Mouse (Mus musculus): Measurements from ENCODE around the gene Rab40b. TPM values are rescaled to one million over a fixed set of nuclear protein-coding genes. Genes with fewer than 3 reads are reported as not detected.

Rab40b gene
- total and polyA plus RNA-seq, 3 experiments, result 0.39 TPM; not detected in 2

- H3K9me3 ChIP-seq (replicated peaks; ENCODE audit: insufficient read depth, low read length), result no peaks in the 10 kb centered on the region
- no peaks in the 10 kb centered on the region for H3K79me2 ChIP-seq (ENCODE audit: control insufficient read depth, insufficient read depth, low read length, poor library complexity)
- H3K4me3 ChIP-seq (ENCODE audit: control insufficient read depth in 1 of 2, insufficient read depth in 1 of 2, low read depth in 2 of 2, low read length in 2 of 2), result no peak overlapping the region
- H3K27ac ChIP-seq (ENCODE audit: control insufficient read depth, low read depth, low read length), result peak overlapping the region; percentile 87
- peak; percentile 93 for DNase-seq (ENCODE audit: low read depth, low spot score)
- H3K36me3 ChIP-seq (ENCODE audit: control insufficient read depth in 1 of 2, insufficient read depth in 2 of 2, low read length in 2 of 2), result peaks cover 0 to 7% of the 10 kb centered on the region in 2 experiments; a peak in 2 of 4 replicates
- H3K9ac ChIP-seq (ENCODE audit: control insufficient read depth, low read depth, low read length, poor library complexity, severe bottlenecking), result 0 out of 2 replicates have a peak overlapping the region, but pooled peaks have one; percentile 24
- no peaks in the 10 kb centered on the region for H3K27me3 ChIP-seq (ENCODE audit: control insufficient read depth in 1 of 2, insufficient read depth in 2 of 2, low read length in 2 of 2)
- H3K4me1 ChIP-seq (ENCODE audit: control insufficient read depth in 1 of 2, insufficient read depth in 2 of 2, low read length in 2 of 2), result peaks cover 6 to 22% of the 10 kb centered on the region in 2 experiments
- TF ChIP-seq MXI1 (IDR thresholded peaks at IDR 0.05; ENCODE audit: low read depth, low read length), result no peak
- no peak for TF ChIP-seq CHD2 (IDR thresholded peaks at IDR 0.05; ENCODE audit: low read length)
- no peak for TF ChIP-seq USF1 (IDR thresholded peaks at IDR 0.05; ENCODE audit: low read depth, low read length)
- TF ChIP-seq TAL1 (IDR thresholded peaks at IDR 0.05; ENCODE audit: low read length), result peak; percentile 71
- TF ChIP-seq HCFC1 (IDR thresholded peaks at IDR 0.05; ENCODE audit: low read depth, low read length), result peak; percentile 59
- peak; percentile 67 for TF ChIP-seq ETS1 (IDR thresholded peaks at IDR 0.05; ENCODE audit: low read depth, low read length)
- 0 out of 2 replicates have a peak, but pooled peaks have one; percentile 44 for TF ChIP-seq ELF1 (IDR thresholded peaks at IDR 0.05; ENCODE audit: low read depth, low read length)
- no peak for TF ChIP-seq ZKSCAN1 (IDR thresholded peaks at IDR 0.05; ENCODE audit: low read depth, low read length)
- no peak for TF ChIP-seq RAD21 (IDR thresholded peaks at IDR 0.05; ENCODE audit: low read depth, low read length)
- TF ChIP-seq SMC3 (IDR thresholded peaks at IDR 0.05; ENCODE audit: low read depth, low read length), result no peak
- no peak for TF ChIP-seq JUND (IDR thresholded peaks at IDR 0.05; ENCODE audit: low read depth, low read length)
- 0 out of 2 replicates have a peak, but pooled peaks have one; percentile 23 for TF ChIP-seq MAFK (IDR thresholded peaks at IDR 0.05; ENCODE audit: borderline replicate concordance, low read depth, low read length)
- TF ChIP-seq GATA1 (IDR thresholded peaks at IDR 0.05; ENCODE audit: low read depth, low read length), result peak; percentile 83
- peak; percentile 46; the same call in 1 of the 2 replicates for TF ChIP-seq BHLHE40 (IDR thresholded peaks at IDR 0.05; ENCODE audit: borderline replicate concordance, low read depth, low read length)
- TF ChIP-seq ZMIZ1 (IDR thresholded peaks at IDR 0.05; ENCODE audit: low read depth, low read length), result no peak
- TF ChIP-seq UBTF (IDR thresholded peaks at IDR 0.05; ENCODE audit: borderline replicate concordance, insufficient read depth, low read depth, low read length), result no peak
- peak; percentile 80 to 83 for TF ChIP-seq EP300 (IDR thresholded peaks at IDR 0.05; ENCODE audit: low read depth in 1 of 2, low read length in 2 of 2)
- TF ChIP-seq POLR2A (IDR thresholded peaks at IDR 0.05; ENCODE audit: control insufficient read depth in 1 of 2, insufficient read depth in 1 of 2, low read depth in 1 of 2, low read length in 2 of 2, poor library complexity in 1 of 2), result peak in 1 of 2 experiments; percentile 40; a peak in 1 of 4 replicates
- no peak for TF ChIP-seq POLR2AphosphoS5 (IDR thresholded peaks at IDR 0.05; ENCODE audit: borderline replicate concordance, low read depth, low read length)
- TF ChIP-seq RCOR1 (IDR thresholded peaks at IDR 0.05; ENCODE audit: low read depth, low read length), result peak; percentile 19; the same call in 1 of the 2 replicates
- TF ChIP-seq MYB (IDR thresholded peaks at IDR 0.05; ENCODE audit: low read depth, low read length), result no peak
- no peak; the same call in 1 of the 2 replicates for TF ChIP-seq MAX (IDR thresholded peaks at IDR 0.05; ENCODE audit: low read length)
- TF ChIP-seq GABPA (IDR thresholded peaks at IDR 0.05; ENCODE audit: low read depth, low read length), result no peak
- peak; percentile 74 for TF ChIP-seq TCF12 (IDR thresholded peaks at IDR 0.05; ENCODE audit: low read depth, low read length)
- no peak for TF ChIP-seq CTCF (IDR thresholded peaks at IDR 0.05 in 2 of 3, conservative IDR thresholded peaks at IDR 0.05 in 1 of 3; ENCODE audit: control insufficient read depth in 1 of 3, insufficient read depth in 1 of 3, low read depth in 2 of 3, low read length in 3 of 3, poor library complexity in 1 of 3, severe bottlenecking in 1 of 3)
- peak; percentile 42; the same call in 1 of the 2 replicates for TF ChIP-seq E2F4 (IDR thresholded peaks at IDR 0.05; ENCODE audit: borderline replicate concordance, low read depth, low read length)
- TF ChIP-seq CHD1 (IDR thresholded peaks at IDR 0.05; ENCODE audit: low read depth, low read length), result no peak
- TF ChIP-seq NRF1 (IDR thresholded peaks at IDR 0.05; ENCODE audit: insufficient read depth, low read depth, low read length, poor library complexity, severe bottlenecking), result no peak
- TF ChIP-seq KAT2A (conservative IDR thresholded peaks at IDR 0.05; ENCODE audit: low read depth, low read length), result no peak
- TF ChIP-seq MEF2A (IDR thresholded peaks at IDR 0.05; ENCODE audit: extremely low read depth, insufficient replicate concordance, low read depth, low read length, poor library complexity, severe bottlenecking), result no peak
- TF ChIP-seq MAZ (IDR thresholded peaks at IDR 0.05; ENCODE audit: low read depth, low read length), result 0 out of 2 replicates have a peak, but pooled peaks have one; percentile 20
- TF ChIP-seq SIN3A (IDR thresholded peaks at IDR 0.05; ENCODE audit: low read length), result peak; percentile 57; the same call in 1 of the 2 replicates
- TF ChIP-seq ZC3H11A (IDR thresholded peaks at IDR 0.05; ENCODE audit: low read depth, low read length), result no peak
- no peak for TF ChIP-seq USF2 (IDR thresholded peaks at IDR 0.05; ENCODE audit: borderline replicate concordance in 1 of 2, insufficient read depth in 1 of 2, low read depth in 1 of 2, low read length in 2 of 2)
- TF ChIP-seq ZNF384 (IDR thresholded peaks at IDR 0.05; ENCODE audit: low read depth, low read length), result no peak
- TF ChIP-seq NELFE (IDR thresholded peaks at IDR 0.05; ENCODE audit: low read depth, low read length), result no peak
- no peak for TF ChIP-seq MYC (IDR thresholded peaks at IDR 0.05; ENCODE audit: low read depth, low read length)
Observed at GRCm38 (mm10) chr11:121390793-121391192, 2.7 kb upstream of the Rab40b start.
